Mouse (Mus musculus): ENCODE results near the gene Proca1.
A peak's percentile ranks its signal among the peaks of the same experiment; 100 is the strongest.

Gene Proca1

DNA sequence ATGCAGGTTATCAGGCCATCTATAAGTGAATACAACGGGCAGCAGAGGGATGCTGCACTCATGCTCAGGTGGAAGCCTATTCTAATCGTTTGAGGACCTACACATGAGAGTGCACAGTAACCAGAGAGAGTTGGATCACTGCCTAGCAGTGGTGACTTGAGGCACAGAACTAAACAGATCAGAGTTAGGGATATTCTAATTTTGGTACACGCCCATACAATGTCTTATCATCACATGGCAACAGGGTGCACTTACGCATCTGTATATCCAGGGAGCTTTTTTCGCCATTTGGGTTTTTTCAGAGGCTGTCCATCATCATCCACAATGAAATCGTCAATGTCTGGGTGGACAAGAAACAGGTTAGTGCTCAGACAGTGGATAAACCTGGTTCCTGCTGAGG lies 38.3 kb downstream of the Proca1 start:
- no peak for DNase-seq

DNA sequence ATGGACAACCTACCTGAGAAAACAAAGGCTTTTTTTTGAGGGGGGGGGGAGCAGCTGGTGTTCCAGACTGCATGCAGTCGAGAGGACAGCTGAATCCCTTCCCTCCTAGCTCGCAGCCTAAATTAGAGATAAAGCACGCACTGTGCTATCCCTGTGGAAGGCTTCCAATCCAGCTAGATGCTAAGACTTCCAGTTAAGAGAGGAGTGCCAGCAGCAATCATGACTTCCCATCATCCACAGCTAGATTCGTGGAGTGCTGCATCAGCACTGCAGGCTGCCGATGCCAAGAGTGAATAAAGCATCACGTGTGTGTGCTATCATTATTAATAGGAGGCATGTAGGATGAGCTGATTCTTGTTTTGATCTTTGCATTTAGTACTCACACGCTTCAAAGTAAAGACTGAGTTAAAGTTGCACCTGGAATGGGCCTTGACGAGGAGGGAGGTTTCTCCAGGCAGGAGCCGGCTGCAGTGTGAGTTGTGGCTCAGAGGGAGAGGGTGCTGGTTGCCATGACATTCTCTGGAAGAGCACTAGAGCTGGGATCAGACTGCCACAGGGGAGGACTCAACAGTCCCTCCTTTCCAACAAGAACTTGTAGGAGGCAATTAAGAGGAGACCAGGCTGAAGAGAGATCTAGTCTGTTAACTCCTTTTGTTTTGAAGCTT lies 47.1 kb downstream of the Proca1 start:
- no peak for DNase-seq

- DNase-seq: no peak
Measured at GRCm38 (mm10) chr11:78245261-78245626, 52.1 kb downstream of the Proca1 start.

GRCm38 (mm10) chr11:78245627-78246317 lies 52.6 kb downstream of the Proca1 start, which contains the start of the genes Sdf2 and Supt6:
TSS of gene Sdf2 (plus strand) at chr11:78245746.
TSS of gene Supt6 (minus strand) at chr11:78245987.
- DNase-seq: peak; percentile 96

DNA sequence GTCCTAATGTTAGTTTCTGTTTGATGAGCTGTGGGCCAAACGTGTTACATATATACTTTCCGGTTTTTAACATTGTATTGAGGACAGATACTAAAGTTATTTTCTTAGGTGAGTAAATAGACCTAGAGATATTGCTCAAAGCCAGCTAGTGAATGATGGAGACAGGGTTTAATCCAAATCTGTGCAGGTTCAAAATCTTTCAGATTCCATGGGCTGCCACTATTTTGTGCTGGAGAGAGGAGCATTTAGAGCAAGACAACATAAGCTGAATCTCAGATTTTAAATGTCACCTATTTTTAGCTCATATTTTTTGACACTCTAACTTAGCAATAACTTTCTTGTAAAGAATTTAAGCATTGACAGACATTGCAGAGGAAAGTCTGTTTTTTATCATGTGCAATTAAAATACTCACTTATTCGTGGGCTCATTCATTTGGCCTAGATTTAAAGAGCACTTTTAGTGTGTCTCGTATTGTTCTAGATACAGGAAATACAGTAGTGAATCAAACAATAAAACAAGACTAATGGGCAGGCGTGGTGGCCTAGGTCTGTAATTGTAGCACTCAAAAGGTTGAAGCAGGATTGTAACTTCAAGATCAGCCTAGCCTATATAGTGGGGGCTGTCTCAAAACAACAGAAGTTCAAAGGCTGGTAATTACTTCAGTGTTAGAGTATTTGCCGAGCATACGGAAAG lies 53.3 kb downstream of the Proca1 start:
- no peak for DNase-seq

DNA sequence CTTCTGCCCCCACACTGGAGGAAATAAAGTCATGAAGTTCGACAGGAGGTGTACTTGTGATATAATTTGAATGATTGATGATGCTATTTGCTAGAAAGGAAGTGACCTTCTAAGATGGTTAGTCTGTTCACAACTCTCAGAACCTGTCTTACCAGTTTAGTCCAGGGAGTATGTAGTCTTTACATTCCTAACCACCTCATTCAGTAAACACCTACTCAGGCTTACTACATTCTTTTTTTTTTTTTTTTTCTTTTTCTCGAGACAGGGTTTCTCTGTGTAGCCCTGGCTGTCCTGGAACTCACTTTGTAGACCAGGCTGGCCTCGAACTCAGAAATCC lies 53.8 kb downstream of the Proca1 start:
- no peak for DNase-seq

DNA sequence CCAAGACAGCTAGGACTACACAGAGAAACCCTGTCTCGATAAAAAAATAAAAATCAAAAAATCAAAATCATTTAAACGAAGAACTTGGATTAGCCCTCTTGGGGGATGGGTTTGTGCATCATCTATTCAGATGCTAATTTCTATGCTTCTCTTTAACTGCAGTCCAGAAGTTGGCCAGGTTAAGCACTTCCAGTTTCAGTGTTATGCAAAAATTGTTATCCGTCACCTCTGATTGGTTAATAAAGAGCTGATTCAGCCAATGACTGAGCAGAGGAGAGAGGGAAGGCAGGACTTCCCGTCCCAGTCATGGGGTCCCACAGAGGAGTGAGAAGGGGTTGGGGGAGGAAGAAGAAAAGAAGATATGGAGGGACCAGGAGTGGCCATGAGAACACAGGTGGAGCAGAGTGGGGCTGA lies 54.5 kb downstream of the Proca1 start:
- DNase-seq: no peak
